Mouse (Mus musculus): Measurements from ENCODE around the gene Ddr1.

Ddr1 gene

GRCm38 (mm10) chr17:35720340-35720727, 15.9 kb upstream of the Ddr1 start:
- DNase-seq (ENCODE audit: low spot score) = no peak

- no peak for DNase-seq (ENCODE audit: low spot score)
Observed at GRCm38 (mm10) chr17:35719616-35720339, 15.4 kb upstream of the Ddr1 start.

- no peak for DNase-seq (ENCODE audit: low spot score)
Observed at GRCm38 (mm10) chr17:35717080-35717479, 12.7 kb upstream of the Ddr1 start.

- no peak for DNase-seq (ENCODE audit: low spot score)
Observed at GRCm38 (mm10) chr17:35716114-35716513, 11.7 kb upstream of the Ddr1 start.

GRCm38 (mm10) chr17:35710705-35711347, 6.4 kb upstream of the Ddr1 start:
- peak; percentile 23 for DNase-seq (ENCODE audit: low spot score)

DNA sequence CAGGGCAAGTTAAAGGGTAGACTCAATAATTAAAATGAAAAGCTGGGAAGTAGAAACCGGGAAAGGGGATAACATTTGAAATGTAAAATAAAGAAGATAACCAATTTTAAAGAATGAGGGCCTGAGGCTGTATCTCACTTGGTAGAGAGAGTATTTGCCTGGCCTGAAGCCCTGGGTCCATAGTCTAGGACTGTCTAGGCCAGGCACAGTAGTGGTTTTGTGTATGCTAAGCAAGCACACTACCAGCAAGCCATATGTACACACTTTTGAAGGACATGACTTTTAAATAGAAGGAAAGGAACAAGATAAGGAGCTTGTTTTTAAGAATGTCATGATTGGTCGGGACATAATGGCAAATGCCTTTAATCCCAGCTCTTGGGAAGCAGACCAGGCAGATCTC, 4.2 kb upstream of the Ddr1 start:
- no peak for DNase-seq (ENCODE audit: low spot score)

DNA sequence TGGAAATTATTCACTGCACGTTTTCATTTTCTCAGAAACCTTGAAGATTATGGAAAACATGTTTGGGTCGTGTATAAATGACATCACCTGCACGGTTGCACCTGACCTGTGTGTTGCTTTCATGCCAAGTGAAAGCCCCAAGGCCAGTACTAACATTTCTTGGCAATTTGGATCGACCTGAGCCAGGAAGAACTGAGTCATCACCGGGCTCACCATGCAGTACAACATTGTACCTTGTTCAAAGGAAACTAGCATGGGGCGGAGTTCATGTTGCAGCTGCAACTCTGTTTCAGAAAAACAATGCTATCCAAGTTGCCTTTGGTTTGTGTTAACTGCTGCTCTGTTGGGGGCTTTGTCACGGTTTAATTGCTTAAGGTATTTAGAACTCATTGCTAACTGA, 3.5 kb upstream of the Ddr1 start:
- DNase-seq (ENCODE audit: low spot score) = no peak

GRCm38 (mm10) chr17:35705836-35706235, 1.4 kb upstream of the Ddr1 start:
- DNase-seq (ENCODE audit: low spot score) = no peak

DNA sequence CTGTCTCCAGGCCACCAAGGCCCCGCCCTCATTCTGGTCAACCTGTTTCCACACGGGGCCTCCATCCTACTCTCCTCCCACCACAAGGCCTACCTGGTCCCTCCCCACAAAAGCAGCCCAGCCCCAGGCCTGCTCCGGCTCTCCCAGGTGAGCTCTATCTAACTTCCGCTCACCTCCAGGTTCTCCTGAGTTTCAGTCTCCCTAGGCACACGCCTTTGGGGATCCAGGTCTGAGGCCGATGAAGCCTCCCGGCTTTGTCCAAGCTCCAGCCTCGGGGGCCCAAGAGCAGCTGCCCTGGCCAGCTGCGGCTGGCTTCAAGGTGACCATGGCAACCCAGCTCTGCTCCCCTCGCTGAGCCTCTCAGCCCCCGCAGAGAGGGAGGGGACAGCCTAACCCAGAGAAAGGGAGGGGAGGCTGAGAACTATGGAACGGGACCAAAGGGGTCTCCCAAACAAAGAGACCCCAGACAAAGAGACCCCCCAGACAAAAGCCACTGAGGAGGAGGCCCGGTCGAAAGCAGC, 610 bp downstream of the Ddr1 start:
- DNase-seq (ENCODE audit: low spot score) = no peak

- no peak for DNase-seq (ENCODE audit: low spot score)
Observed at GRCm38 (mm10) chr17:35703065-35703464, 1.4 kb downstream of the Ddr1 start.

DNA sequence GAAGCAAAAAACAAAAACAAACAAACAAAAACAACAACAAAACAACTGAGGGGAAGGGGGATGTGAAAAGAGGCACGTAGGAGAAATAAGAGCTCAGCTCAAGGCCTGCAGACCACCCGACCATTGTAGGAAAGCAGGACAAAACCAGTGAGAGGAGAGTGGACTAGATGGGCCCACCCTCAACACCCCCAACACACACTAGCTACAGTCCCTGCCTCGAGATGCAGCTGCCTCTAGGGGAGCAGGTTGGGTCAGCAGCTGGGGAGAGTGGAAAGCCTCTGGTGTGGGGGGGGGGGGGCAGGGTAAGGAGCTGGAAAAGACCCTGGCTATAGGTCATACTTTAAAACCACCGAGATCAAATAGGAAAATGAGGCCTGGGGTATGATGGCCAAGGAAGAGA, 1.8 kb downstream of the Ddr1 start:
- no peak for DNase-seq (ENCODE audit: low spot score)

- peak; percentile 45 for DNase-seq (ENCODE audit: low spot score)
Observed at GRCm38 (mm10) chr17:35701978-35702461, 2.4 kb downstream of the Ddr1 start.

DNA sequence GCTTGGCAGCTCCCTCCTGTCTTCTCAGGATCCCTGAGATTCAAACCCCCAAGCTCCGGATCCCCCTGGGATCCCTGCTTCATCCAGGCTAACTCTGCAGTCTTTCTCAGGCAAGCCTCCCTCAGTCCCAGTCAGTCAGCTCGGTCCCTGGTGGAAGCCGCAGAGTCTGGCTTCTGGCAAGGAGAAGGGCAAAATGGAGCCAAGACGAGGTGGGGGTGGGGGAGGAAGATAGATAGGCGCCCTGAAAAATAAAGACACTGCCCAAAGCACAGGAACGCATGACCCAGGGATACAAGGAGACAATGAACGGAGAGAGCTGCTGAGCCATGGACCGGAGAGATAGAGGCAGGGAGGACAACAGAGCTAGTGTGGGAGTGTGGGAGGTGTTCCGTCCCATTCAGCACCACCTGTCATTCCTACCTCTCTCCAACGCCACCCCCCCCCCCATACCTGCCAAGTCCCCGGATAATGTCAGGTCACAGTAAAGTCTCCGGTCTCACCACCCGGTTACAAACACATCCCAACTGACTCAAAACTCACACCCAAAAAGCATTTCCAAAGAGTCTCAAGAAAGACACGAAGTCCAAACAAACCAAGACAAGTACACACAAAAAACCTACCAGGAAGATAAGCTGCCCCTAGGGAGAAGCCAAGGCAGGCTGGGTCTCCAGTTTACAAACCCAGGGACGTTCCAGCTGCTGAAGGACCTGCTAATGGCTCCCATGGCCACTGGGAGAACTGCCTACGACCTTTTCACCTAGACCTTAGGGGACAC, 3.0 kb downstream of the Ddr1 start:
- no peak for DNase-seq (ENCODE audit: low spot score)

GRCm38 (mm10) chr17:35700371-35700961, 4.0 kb downstream of the Ddr1 start:
- peak; percentile 75 for DNase-seq (ENCODE audit: low spot score)

DNA sequence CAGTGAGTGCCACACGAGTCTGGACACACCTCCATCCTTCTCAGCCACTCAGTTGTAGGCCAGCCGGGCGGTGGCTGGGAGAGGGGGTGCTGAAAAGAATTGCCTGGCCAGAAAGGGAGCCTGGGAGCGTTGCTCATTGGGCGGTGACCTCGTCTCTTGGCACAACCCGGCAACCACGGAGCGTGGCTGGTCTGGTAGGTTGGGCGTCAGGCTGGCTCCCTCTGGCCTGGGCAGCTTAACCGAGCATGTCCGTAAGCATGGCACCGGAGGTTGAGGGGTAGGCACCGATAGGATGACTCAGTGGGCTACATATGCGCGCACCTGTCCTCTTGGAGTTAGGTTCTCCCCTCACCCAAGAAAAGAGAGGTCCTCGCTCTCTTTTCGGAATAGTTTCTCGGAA, 4.5 kb downstream of the Ddr1 start:
- DNase-seq (ENCODE audit: low spot score) = peak; percentile 68

DNA sequence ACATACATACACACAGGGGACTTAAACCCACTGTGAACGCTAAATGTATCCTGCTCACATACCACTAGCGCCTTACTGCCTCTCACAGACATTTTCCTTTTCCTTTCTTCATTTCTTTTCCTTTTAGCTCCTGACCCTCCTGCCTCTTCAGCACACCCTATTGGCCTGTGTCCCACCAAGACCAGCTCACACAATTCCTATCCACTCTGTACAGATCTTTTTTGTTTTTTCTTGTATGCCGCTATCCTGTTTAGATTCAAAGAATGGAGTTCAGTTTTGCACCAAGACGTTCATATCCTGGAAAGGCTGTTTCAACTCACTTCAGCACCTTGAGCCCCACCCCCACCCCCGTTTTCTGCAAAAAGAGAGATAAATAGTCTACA, 5.9 kb downstream of the Ddr1 start:
- DNase-seq (ENCODE audit: low spot score) = no peak

GRCm38 (mm10) chr17:35697759-35698500, 6.5 kb downstream of the Ddr1 start:
- DNase-seq (ENCODE audit: low spot score) = no peak

- no peak for DNase-seq (ENCODE audit: low spot score)
Observed at GRCm38 (mm10) chr17:35697429-35697758, 7.0 kb downstream of the Ddr1 start.

GRCm38 (mm10) chr17:35696691-35697090, 7.7 kb downstream of the Ddr1 start:
- DNase-seq (ENCODE audit: low spot score) = no peak

GRCm38 (mm10) chr17:35695289-35695688, 9.1 kb downstream of the Ddr1 start:
- DNase-seq (ENCODE audit: low spot score) = no peak

DNA sequence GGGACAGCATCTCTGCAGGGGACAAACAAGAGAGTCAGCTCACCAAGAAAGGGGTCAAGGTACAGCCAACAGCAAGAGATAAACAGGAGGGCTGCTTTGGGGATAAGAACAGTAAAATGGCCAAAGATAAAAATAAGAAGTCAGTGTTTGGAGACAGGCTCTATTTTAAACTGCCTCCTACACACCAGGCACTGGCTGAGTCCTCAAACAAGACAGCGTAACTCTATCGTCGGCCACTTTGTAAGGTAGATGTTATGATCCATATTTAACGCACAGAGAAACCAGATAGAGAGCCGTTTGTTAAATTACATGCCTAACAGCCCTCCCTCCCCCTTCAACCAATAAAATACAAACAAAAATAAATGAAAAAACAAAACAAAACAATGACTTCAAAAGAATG, 10.5 kb downstream of the Ddr1 start:
- DNase-seq (ENCODE audit: low spot score) = no peak

GRCm38 (mm10) chr17:35692368-35692767, 12.1 kb downstream of the Ddr1 start:
- DNase-seq (ENCODE audit: low spot score) = no peak

All from ovary, postnatal 14 days (tissue).